Mouse (Mus musculus): ENCODE measurements around the gene Ddr2. TPM values are rescaled to one million over a fixed set of nuclear protein-coding genes. Genes with fewer than 3 reads are reported as not detected.

Ddr2 gene
- polyA plus RNA-seq, 1 experiment = not detected

GRCm38 (mm10) chr1:170009296-170009695, 101.3 kb downstream of the Ddr2 start:
- TF ChIP-seq GATA1 (IDR thresholded peaks at IDR 0.05; ENCODE audit: low read length) = no peak

GRCm38 (mm10) chr1:170008432-170009220, 101.9 kb downstream of the Ddr2 start:
- no peak for TF ChIP-seq GATA1 (IDR thresholded peaks at IDR 0.05; ENCODE audit: low read length)

- no peak for TF ChIP-seq GATA1 (IDR thresholded peaks at IDR 0.05; ENCODE audit: low read length)
These were observed 104.0 kb downstream of the Ddr2 start for GRCm38 (mm10) chr1:170006516-170006915.

GRCm38 (mm10) chr1:170005297-170005696, 105.3 kb downstream of the Ddr2 start:
- no peak for TF ChIP-seq GATA1 (IDR thresholded peaks at IDR 0.05; ENCODE audit: low read length)

- no peak for TF ChIP-seq GATA1 (IDR thresholded peaks at IDR 0.05; ENCODE audit: low read length)
These were observed 124.4 kb downstream of the Ddr2 start for GRCm38 (mm10) chr1:169986166-169986565.

- TF ChIP-seq GATA1 (IDR thresholded peaks at IDR 0.05; ENCODE audit: low read length) = no peak
These were observed 132.9 kb downstream of the Ddr2 start for GRCm38 (mm10) chr1:169977621-169978020.

GRCm38 (mm10) chr1:169971998-169972397, 138.6 kb downstream of the Ddr2 start:
- no peak for TF ChIP-seq GATA1 (IDR thresholded peaks at IDR 0.05; ENCODE audit: low read length)

- TF ChIP-seq GATA1 (IDR thresholded peaks at IDR 0.05; ENCODE audit: low read length) = no peak
These were observed 139.6 kb downstream of the Ddr2 start for GRCm38 (mm10) chr1:169970936-169971335.

GRCm38 (mm10) chr1:169969516-169969886, 141.1 kb downstream of the Ddr2 start:
- no peak for TF ChIP-seq GATA1 (IDR thresholded peaks at IDR 0.05; ENCODE audit: low read length)

- TF ChIP-seq GATA1 (IDR thresholded peaks at IDR 0.05; ENCODE audit: low read length) = no peak
These were observed 141.6 kb downstream of the Ddr2 start, which contains the start of gene Hsd17b7 for GRCm38 (mm10) chr1:169968792-169969515. TSS of gene Hsd17b7 (minus strand) at chr1:169969241.

GRCm38 (mm10) chr1:169953106-169953505, 157.5 kb downstream of the Ddr2 start:
- no peak for TF ChIP-seq GATA1 (IDR thresholded peaks at IDR 0.05; ENCODE audit: low read length)

GRCm38 (mm10) chr1:169952636-169953035, 157.9 kb downstream of the Ddr2 start:
- no peak for TF ChIP-seq GATA1 (IDR thresholded peaks at IDR 0.05; ENCODE audit: low read length)

GRCm38 (mm10) chr1:169951561-169951960, 159.0 kb downstream of the Ddr2 start:
- no peak for TF ChIP-seq GATA1 (IDR thresholded peaks at IDR 0.05; ENCODE audit: low read length)

- TF ChIP-seq GATA1 (IDR thresholded peaks at IDR 0.05; ENCODE audit: low read length) = no peak
These were observed 159.9 kb downstream of the Ddr2 start for GRCm38 (mm10) chr1:169950651-169951050.

GRCm38 (mm10) chr1:169949981-169950380, 160.6 kb downstream of the Ddr2 start:
- no peak for TF ChIP-seq GATA1 (IDR thresholded peaks at IDR 0.05; ENCODE audit: low read length)

GRCm38 (mm10) chr1:169948866-169949265, 161.7 kb downstream of the Ddr2 start:
- no peak for TF ChIP-seq GATA1 (IDR thresholded peaks at IDR 0.05; ENCODE audit: low read length)

GRCm38 (mm10) chr1:169948280-169948679, 162.3 kb downstream of the Ddr2 start:
- no peak for TF ChIP-seq GATA1 (IDR thresholded peaks at IDR 0.05; ENCODE audit: low read length)
